Mouse (Mus musculus): ENCODE measurements at regions not wholly inside any gene's neighbourhood (a gene's known extent, or its start where the extent isn't known, plus 50 kb on each side); places are given as distances from the start of the nearest gene placed in this dataset.

DNA sequence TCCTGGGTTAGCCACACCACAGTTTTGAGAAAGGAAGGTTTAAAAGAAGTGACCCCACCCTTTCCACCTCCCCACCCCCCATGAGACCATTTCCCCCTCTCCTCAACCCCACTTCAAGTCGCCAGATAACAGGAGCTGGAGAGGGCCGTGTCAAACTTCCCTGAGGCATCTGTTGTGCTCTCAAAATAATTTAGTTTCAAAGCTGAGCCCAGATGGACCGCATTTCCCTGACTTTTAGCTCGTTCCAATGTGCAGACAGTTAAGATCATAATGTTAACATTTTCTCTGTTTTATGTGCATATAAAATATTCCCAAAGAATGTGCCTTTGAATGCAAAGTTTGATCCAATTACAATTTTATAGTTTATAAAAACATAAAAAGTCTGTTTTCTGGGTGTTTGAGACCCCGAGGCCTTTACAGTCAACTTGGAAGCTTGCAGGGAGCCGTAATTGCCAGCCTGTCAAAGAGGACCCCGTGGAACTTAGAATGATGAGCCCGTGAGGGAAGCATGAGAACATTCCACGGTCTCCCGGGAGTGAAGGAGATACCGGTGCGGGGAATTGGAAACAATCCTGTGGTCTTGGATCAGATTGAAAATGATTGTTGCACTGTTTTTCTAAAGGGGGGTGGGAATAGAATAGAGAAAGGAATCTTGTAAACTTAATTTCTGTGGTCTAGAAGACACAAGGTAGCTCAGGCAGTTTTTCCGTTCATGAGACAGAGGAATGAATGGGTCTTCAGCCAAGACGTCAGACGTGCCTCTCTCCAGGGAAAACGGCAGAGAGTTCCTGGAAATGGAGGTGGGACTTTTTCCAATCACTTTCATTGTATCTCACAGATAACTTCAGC is 903.3 kb downstream of the Mrps31 start:
- Histone ChIP-seq H3K4me2 (peak overlapping the region; percentile 36), H3K4me3 (no peak overlapping the region), H3K27ac (peak overlapping the region; percentile 65), H3K4me1 (peaks cover 28% of the 10 kb centered on the region), H3K27me3 (no peaks in the 10 kb centered on the region), H3K9me3 (peaks cover 4% of the 10 kb centered on the region; the same call in 1 of the 2 replicates), H3K9ac (no peak overlapping the region), H3K36me3 (no peaks in the 10 kb centered on the region)
- no peak for ATAC-seq (ENCODE audit: insufficient number of reproducible peaks, insufficient read depth, low FRiP score, low TSS enrichment, low read depth)
- 24% methylated on average over 16 of the region's 16 CpGs for WGBS

DNA sequence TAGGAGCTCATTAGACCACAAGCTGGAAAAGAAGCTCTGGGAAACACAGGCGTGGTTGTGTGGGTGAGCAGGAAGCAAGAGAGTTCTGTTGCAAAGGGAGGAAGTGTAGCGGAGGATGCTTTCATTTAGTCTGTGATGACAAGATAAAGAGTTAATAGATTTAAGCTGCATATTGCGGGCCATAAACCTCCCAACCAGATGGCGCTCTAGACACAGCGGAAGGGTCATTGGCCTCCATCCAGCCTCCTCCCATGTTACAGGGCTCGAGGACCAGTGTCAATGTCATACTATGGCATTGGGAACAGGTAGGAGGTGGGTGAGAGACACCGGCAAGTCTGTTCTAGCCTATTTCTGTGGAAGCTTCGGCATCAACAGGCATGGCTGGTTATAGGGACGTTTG is 908.4 kb downstream of the Mrps31 start:
- no peak overlapping the region for H3K4me3 ChIP-seq
- peaks cover 32% of the 10 kb centered on the region for H3K4me1 ChIP-seq
- ATAC-seq (ENCODE audit: insufficient number of reproducible peaks, insufficient read depth, low FRiP score, low TSS enrichment, low read depth): no peak
- no peak overlapping the region for H3K27ac ChIP-seq
- H3K36me3 ChIP-seq: no peaks in the 10 kb centered on the region
- no peak overlapping the region for H3K9ac ChIP-seq
- no peak overlapping the region for H3K4me2 ChIP-seq
- no peaks in the 10 kb centered on the region for H3K27me3 ChIP-seq
- WGBS: 52% methylated on average over 9 of the region's 9 CpGs
- H3K9me3 ChIP-seq: no peaks in the 10 kb centered on the region

DNA sequence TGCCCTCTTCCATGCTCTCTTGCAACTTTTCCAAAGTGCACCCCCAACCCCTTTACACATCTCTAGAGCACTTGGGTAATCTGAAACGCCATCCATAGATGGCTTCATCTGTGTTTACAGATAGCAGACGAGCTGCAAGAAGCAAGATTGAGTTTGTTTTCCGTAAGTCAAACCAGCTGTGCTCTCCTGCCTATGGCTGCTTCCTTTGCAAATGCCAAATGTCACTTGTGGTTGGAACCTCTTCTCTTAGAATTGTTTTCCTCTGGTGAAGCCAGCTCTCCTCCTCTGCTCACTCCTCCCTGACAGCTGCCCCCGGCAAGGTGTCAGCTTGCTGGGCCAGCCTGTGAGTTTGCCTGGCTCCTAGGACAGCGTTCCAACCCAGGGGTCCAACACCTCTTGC is 910.0 kb downstream of the Mrps31 start:
- Histone ChIP-seq H3K36me3 (no peaks in the 10 kb centered on the region), H3K27ac (peak overlapping the region; percentile 48; the same call in 1 of the 2 replicates), H3K9ac (no peak overlapping the region; the same call in 1 of the 2 replicates), H3K4me2 (0 out of 2 replicates have a peak overlapping the region, but pooled peaks have one; percentile 26), H3K4me1 (peaks cover 20% of the 10 kb centered on the region), H3K27me3 (no peaks in the 10 kb centered on the region), H3K4me3 (no peak overlapping the region), H3K9me3 (no peaks in the 10 kb centered on the region)
- ATAC-seq (ENCODE audit: insufficient number of reproducible peaks, insufficient read depth, low FRiP score, low TSS enrichment, low read depth): no peak
- 25% methylated on average over 5 of the region's 5 CpGs for WGBS

DNA sequence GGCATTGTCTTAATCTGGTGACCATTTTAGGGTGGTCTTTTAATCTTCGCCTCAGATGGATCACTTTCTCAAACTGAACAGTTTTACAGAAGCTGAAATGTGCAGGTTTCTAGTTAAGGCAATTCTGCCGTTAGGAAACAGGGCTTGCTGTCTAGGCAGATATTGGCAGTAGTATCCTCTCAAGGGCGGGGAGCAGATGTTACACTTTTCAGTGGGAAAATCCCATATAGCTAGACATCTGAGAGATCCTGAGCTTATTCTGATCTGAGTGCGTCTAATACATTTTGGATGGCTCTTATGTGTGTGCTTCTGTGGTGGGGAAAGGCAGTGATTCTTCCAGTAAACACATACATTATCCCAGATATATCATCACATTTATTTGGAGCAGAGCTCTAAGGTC is 916.1 kb downstream of the Mrps31 start:
- H3K4me2 ChIP-seq: no peak overlapping the region
- no peaks in the 10 kb centered on the region for H3K36me3 ChIP-seq
- no peaks in the 10 kb centered on the region for H3K27me3 ChIP-seq
- no peaks in the 10 kb centered on the region for H3K9me3 ChIP-seq
- no peaks in the 10 kb centered on the region for H3K4me1 ChIP-seq
- H3K27ac ChIP-seq: no peak overlapping the region
- no peak for ATAC-seq (ENCODE audit: insufficient number of reproducible peaks, insufficient read depth, low FRiP score, low TSS enrichment, low read depth)
- no peak overlapping the region for H3K4me3 ChIP-seq
- 80% methylated on average over 4 of the region's 4 CpGs for WGBS
- no peak overlapping the region for H3K9ac ChIP-seq

DNA sequence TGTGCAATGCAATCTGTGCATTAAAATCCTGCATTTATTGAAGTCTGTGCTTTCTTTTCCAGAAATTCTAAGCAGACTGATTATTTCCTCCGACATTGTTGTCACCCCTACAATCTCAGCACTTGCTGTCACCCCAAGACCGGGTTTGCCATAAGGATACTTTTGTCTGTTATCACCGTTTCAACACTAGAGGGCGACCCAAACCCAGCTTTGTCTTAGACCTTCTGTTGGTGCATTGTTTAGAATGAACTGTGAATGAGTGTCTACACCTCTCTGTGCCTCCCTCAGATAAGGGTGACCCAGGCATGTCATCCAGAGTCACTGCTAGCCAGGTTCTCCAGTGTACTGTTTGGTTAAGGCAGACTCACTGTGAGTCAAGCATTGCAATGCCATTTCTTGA is 933.0 kb downstream of the Mrps31 start:
- H3K4me2 ChIP-seq: no peak overlapping the region
- no peak overlapping the region for H3K9ac ChIP-seq
- no peak for ATAC-seq (ENCODE audit: insufficient number of reproducible peaks, insufficient read depth, low FRiP score, low TSS enrichment, low read depth)
- H3K9me3 ChIP-seq: 0 out of 2 replicates have a peak, but pooled peaks cover 3% of the 10 kb centered on the region
- 24% methylated on average over 4 of the region's 4 CpGs for WGBS
- H3K4me1 ChIP-seq: no peaks in the 10 kb centered on the region
- no peaks in the 10 kb centered on the region for H3K27me3 ChIP-seq
- no peaks in the 10 kb centered on the region for H3K36me3 ChIP-seq
- no peak overlapping the region for H3K27ac ChIP-seq
- no peak overlapping the region for H3K4me3 ChIP-seq

DNA sequence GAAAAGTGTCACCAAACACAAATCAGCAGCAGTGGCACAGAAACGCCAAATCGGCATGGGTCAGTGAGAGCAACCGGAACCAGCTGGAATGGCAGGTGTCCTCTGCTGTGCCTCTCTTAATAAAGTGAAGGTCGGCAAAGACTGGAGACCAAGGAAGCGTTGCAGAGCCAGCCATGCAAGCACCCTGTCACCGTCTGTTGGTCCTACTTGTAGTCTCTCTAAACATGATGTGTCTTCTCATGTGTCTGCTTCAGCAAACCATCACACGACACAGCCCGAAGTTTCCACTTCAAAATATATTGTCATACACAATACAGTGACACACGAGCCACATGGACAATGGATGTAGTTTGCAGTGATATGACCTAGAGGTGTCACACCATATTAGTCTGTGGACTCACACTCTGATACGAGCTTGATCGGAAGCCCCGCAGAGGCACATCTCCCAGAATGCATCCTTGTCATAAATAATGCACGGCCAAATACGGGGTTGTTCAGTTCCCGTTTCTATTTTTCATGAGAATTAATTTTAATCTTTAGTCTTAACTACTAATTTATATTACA is 940.3 kb downstream of the Mrps31 start:
- no peak overlapping the region for H3K27ac ChIP-seq
- no peaks in the 10 kb centered on the region for H3K27me3 ChIP-seq
- H3K4me1 ChIP-seq: no peaks in the 10 kb centered on the region
- H3K9me3 ChIP-seq: no peaks in the 10 kb centered on the region
- no peak overlapping the region for H3K9ac ChIP-seq
- no peak for ATAC-seq (ENCODE audit: insufficient number of reproducible peaks, insufficient read depth, low FRiP score, low TSS enrichment, low read depth)
- no peak overlapping the region for H3K4me3 ChIP-seq
- WGBS: 89% methylated on average over 15 of the region's 15 CpGs
- no peak overlapping the region for H3K4me2 ChIP-seq
- no peaks in the 10 kb centered on the region for H3K36me3 ChIP-seq

DNA sequence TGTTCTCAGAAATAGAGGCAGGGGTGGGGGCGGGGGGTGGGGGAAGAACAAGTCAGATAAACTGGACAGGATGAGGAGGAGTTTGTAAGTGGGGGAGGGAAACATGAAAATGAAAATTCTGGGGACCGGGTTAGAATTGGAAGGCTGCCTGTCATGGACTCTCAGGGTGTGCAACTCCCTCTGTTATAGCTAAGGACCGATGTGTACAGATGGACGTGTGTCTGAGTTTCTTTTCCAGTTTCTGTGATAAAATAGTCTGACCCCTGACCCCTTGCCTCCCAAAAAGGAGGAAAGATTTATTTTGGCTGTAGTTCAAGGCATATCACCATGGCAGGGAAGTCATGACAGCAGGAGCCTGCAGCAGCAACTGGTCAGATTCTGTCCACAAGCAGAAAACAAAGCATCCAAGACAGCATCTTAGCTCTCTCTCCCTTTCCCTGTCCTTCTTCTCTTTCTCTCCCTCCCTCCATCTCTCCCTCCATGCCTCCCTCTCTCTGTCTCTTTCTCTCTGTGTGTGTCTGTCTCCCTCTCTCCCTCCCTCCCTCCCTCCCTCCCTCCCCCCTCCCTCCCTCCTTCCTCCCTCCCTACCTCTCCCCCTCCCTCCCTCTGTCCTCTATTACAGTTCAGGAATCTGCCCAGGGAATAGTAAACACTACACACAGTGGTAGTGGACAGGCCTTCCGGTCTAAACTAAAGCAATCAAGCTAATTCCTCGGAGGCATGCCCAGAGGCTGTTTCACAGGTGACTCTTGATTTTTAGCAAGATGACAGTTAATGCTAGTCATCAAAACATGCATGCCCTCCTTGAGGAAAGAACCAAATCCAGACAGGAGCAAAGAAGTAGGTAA is 941.3 kb downstream of the Mrps31 start:
- WGBS: 46% methylated on average over 6 of the region's 6 CpGs
- ATAC-seq (ENCODE audit: insufficient number of reproducible peaks, insufficient read depth, low FRiP score, low TSS enrichment, low read depth): no peak
- H3K27me3 ChIP-seq: no peaks in the 10 kb centered on the region
- no peaks in the 10 kb centered on the region for H3K4me1 ChIP-seq
- no peak overlapping the region for H3K27ac ChIP-seq
- H3K9me3 ChIP-seq: no peaks in the 10 kb centered on the region
- no peak overlapping the region for H3K4me3 ChIP-seq
- H3K9ac ChIP-seq: no peak overlapping the region
- H3K4me2 ChIP-seq: no peak overlapping the region
- H3K36me3 ChIP-seq: no peaks in the 10 kb centered on the region

DNA sequence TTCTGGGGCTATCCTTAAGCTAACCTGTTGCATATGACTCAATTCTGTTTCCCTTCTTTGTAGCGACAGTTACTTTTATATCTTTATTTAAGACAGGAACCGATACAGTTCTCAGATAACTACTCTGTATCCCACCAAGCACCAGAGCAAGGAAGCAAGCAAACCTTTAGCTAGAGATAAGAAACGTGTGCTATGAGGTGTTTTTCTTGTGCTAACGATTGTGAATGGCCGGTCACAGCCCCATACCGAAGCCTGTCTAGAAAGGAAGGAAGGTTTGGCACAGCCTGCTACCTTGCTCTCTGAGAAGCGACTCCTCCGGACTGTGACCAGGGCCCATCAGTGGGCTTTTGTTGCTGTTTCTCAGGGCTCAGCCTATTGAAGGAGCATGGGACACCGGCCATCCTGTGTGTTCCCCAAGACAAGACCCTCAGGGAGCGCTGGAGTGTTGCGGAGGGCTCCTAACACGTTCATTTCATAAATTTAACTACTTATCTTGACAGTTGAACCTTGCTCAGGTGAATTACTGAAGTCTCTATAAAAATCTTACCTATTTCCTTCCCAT is 949.0 kb downstream of the Mrps31 start:
- H3K27ac ChIP-seq: no peak overlapping the region

DNA sequence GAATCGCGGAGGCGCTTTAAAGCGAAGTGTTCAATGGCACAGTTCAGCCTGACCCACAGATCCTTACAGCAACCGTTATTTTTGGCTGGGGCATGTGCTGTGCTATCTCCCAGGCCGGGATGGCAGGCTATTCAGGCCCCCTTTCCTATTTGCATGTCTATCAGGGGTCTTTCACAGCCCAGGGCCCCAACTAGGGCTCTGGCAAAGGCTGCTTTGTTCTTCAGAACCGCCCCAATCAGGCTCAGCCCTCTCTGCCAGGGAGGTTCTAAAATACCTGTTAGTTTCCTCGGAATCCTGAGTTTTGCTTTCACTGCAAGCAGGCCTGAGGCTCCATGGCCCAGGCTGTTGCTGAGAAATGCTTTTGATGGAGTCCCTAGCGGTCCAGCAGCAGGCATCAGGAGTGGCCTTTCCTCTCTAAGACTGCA is 949.7 kb downstream of the Mrps31 start:
- Histone ChIP-seq H3K4me1 (peaks cover 4% of the 10 kb centered on the region; the same call in 1 of the 2 replicates), H3K36me3 (no peaks in the 10 kb centered on the region), H3K27me3 (no peaks in the 10 kb centered on the region), H3K4me3 (no peak overlapping the region), H3K27ac (no peak overlapping the region), H3K9me3 (peaks cover 13% of the 10 kb centered on the region), H3K9ac (no peak overlapping the region), H3K4me2 (no peak overlapping the region)
- no peak for ATAC-seq (ENCODE audit: insufficient number of reproducible peaks, insufficient read depth, low FRiP score, low TSS enrichment, low read depth)
- 21% methylated on average over 9 of the region's 9 CpGs for WGBS

More for the DNA sequence above, 949.0 kb downstream of the Mrps31 start:
- Histone ChIP-seq H3K36me3 (no peaks in the 10 kb centered on the region), H3K9me3 (peaks cover 10% of the 10 kb centered on the region), H3K27me3 (no peaks in the 10 kb centered on the region), H3K9ac (no peak overlapping the region), H3K4me1 (peaks cover 4% of the 10 kb centered on the region; the same call in 1 of the 2 replicates), H3K4me2 (no peak overlapping the region), H3K4me3 (no peak overlapping the region)
- WGBS: 54% methylated on average over 12 of the region's 12 CpGs
- ATAC-seq (ENCODE audit: insufficient number of reproducible peaks, insufficient read depth, low FRiP score, low TSS enrichment, low read depth): no peak
